Mouse (Mus musculus): ENCODE measurements around the gene Steap2. TPM values are rescaled to one million over a fixed set of nuclear protein-coding genes. Genes with fewer than 3 reads are reported as not detected.
A peak's percentile ranks its signal among the peaks of the same experiment; 100 is the strongest.

Steap2 gene
- polyA plus RNA-seq (2012; rRNA removed), result 2.4 and 3.5 TPM in 2 replicates

GRCm38 (mm10) chr5:5693956-5694653 is at the start of gene Steap2:
Gene Steap2, minus strand, starts transcription at chr5:5694578.
- DNase-seq (ENCODE audit: low read depth), result peak; percentile 74
- TF ChIP-seq POLR2A (IDR thresholded peaks at IDR 0.05; ENCODE audit: borderline replicate concordance, extremely low read depth, insufficient read depth, insufficient read length, poor library complexity, severe bottlenecking) (peak; percentile 48; the same call in 1 of the 2 replicates), CTCF (IDR thresholded peaks at IDR 0.05; ENCODE audit: borderline replicate concordance, extremely low read depth, insufficient read depth, insufficient read length) (no peak)

- TF ChIP-seq CTCF (IDR thresholded peaks at IDR 0.05; ENCODE audit: borderline replicate concordance, extremely low read depth, insufficient read depth, insufficient read length) (no peak), POLR2A (IDR thresholded peaks at IDR 0.05; ENCODE audit: borderline replicate concordance, extremely low read depth, insufficient read depth, insufficient read length, poor library complexity, severe bottlenecking) (no peak)
- no peak for DNase-seq (ENCODE audit: low read depth)
Observed at GRCm38 (mm10) chr5:5734445-5734844, 40.1 kb upstream of the Steap2 start.

- DNase-seq (ENCODE audit: low read depth), result no peak
- no peak for TF ChIP-seq POLR2A (IDR thresholded peaks at IDR 0.05; ENCODE audit: borderline replicate concordance, extremely low read depth, insufficient read depth, insufficient read length, poor library complexity, severe bottlenecking)
Observed at GRCm38 (mm10) chr5:5732858-5733257, 38.5 kb upstream of the Steap2 start.

GRCm38 (mm10) chr5:5732208-5732607 is 37.8 kb upstream of the Steap2 start:
- TF ChIP-seq POLR2A (IDR thresholded peaks at IDR 0.05; ENCODE audit: borderline replicate concordance, extremely low read depth, insufficient read depth, insufficient read length, poor library complexity, severe bottlenecking), result no peak
- no peak for TF ChIP-seq CTCF (IDR thresholded peaks at IDR 0.05; ENCODE audit: borderline replicate concordance, extremely low read depth, insufficient read depth, insufficient read length)

GRCm38 (mm10) chr5:5729904-5730303 is 35.5 kb upstream of the Steap2 start:
- no peak for DNase-seq (ENCODE audit: low read depth)
- TF ChIP-seq CTCF (IDR thresholded peaks at IDR 0.05; ENCODE audit: borderline replicate concordance, extremely low read depth, insufficient read depth, insufficient read length) (no peak), POLR2A (IDR thresholded peaks at IDR 0.05; ENCODE audit: borderline replicate concordance, extremely low read depth, insufficient read depth, insufficient read length, poor library complexity, severe bottlenecking) (no peak)

More at GRCm38 (mm10) chr5:5732208-5732607, 37.8 kb upstream of the Steap2 start:
- DNase-seq (ENCODE audit: low read depth), result no peak

- peak; percentile 29 for DNase-seq (ENCODE audit: low read depth)
- no peak for TF ChIP-seq POLR2A (IDR thresholded peaks at IDR 0.05; ENCODE audit: borderline replicate concordance, extremely low read depth, insufficient read depth, insufficient read length, poor library complexity, severe bottlenecking)
Observed at GRCm38 (mm10) chr5:5722217-5722616, 27.8 kb upstream of the Steap2 start.

- TF ChIP-seq CTCF (IDR thresholded peaks at IDR 0.05; ENCODE audit: borderline replicate concordance, extremely low read depth, insufficient read depth, insufficient read length), result no peak
- no peak for TF ChIP-seq POLR2A (IDR thresholded peaks at IDR 0.05; ENCODE audit: borderline replicate concordance, extremely low read depth, insufficient read depth, insufficient read length, poor library complexity, severe bottlenecking)
- no peak for DNase-seq (ENCODE audit: low read depth)
Observed at GRCm38 (mm10) chr5:5711032-5711431, 16.7 kb upstream of the Steap2 start.

GRCm38 (mm10) chr5:5707341-5708278 is 13.2 kb upstream of the Steap2 start:
- TF ChIP-seq CTCF (IDR thresholded peaks at IDR 0.05; ENCODE audit: borderline replicate concordance, extremely low read depth, insufficient read depth, insufficient read length), result no peak
- TF ChIP-seq POLR2A (IDR thresholded peaks at IDR 0.05; ENCODE audit: borderline replicate concordance, extremely low read depth, insufficient read depth, insufficient read length, poor library complexity, severe bottlenecking), result no peak
- DNase-seq (ENCODE audit: low read depth), result no peak

GRCm38 (mm10) chr5:5705019-5705418 is 10.6 kb upstream of the Steap2 start:
- TF ChIP-seq CTCF (IDR thresholded peaks at IDR 0.05; ENCODE audit: borderline replicate concordance, extremely low read depth, insufficient read depth, insufficient read length), result no peak
- TF ChIP-seq POLR2A (IDR thresholded peaks at IDR 0.05; ENCODE audit: borderline replicate concordance, extremely low read depth, insufficient read depth, insufficient read length, poor library complexity, severe bottlenecking), result no peak
- no peak for DNase-seq (ENCODE audit: low read depth)

- DNase-seq (ENCODE audit: low read depth), result no peak
- no peak for TF ChIP-seq POLR2A (IDR thresholded peaks at IDR 0.05; ENCODE audit: borderline replicate concordance, extremely low read depth, insufficient read depth, insufficient read length, poor library complexity, severe bottlenecking)
- TF ChIP-seq CTCF (IDR thresholded peaks at IDR 0.05; ENCODE audit: borderline replicate concordance, extremely low read depth, insufficient read depth, insufficient read length), result no peak
Observed at GRCm38 (mm10) chr5:5700386-5700785, 6.0 kb upstream of the Steap2 start.

GRCm38 (mm10) chr5:5698830-5699229 is 4.5 kb upstream of the Steap2 start:
- DNase-seq (ENCODE audit: low read depth), result no peak

More at GRCm38 (mm10) chr5:5698830-5699229, 4.5 kb upstream of the Steap2 start:
- TF ChIP-seq POLR2A (IDR thresholded peaks at IDR 0.05; ENCODE audit: borderline replicate concordance, extremely low read depth, insufficient read depth, insufficient read length, poor library complexity, severe bottlenecking) (no peak), CTCF (IDR thresholded peaks at IDR 0.05; ENCODE audit: borderline replicate concordance, extremely low read depth, insufficient read depth, insufficient read length) (no peak)
